Comparison of ENCODE assay signal across 7 mouse cellular contexts in the genomic region with DNA sequence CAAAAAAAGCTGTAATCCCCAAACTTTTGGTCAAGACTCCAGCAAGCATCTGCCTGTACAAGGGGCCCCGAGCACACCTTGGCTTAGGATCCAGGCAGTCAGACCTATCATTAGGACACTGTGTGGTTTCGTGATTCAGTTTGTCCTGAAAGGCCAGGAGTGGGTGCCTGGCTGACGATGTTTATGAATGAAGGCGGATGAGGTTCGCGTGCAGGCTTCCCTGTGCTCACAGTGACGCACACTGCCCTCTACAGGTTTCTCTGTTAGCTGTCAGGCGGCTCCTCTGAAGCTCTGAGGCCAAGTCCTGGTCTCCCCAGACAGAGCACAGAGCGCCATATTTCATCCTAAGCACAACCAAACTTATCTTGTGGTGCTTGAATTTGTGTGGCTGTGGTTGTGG. TPM values are rescaled to one million over a fixed set of nuclear protein-coding genes. Genes with fewer than 3 reads are reported as not detected.
DNase-seq lines count a peak whose midpoint lies in the region; ATAC-seq lines count a peak whose summit lies in the region.

No protein-coding gene starts in this region.

- intact Hi-C loops in gastrocnemius, postnatal 14 days (cut with DNase I; ENCODE audit: low total_unique reads) = loop anchor here (5.0 kb wide), 2 partner anchors 124 to 219 kb away; no protein-coding TSS in a partner anchor
- intact Hi-C loops in left cerebral cortex, postnatal 10 days (cut with DNase I) = loop anchor here (5.0 kb wide), 2 partner anchors 124 to 149 kb away; no protein-coding TSS in a partner anchor

- DNase-seq in adrenal gland, adult 18-20 months (ENCODE audit: low spot score in 2 of 2) = peak; percentile 66 to 68
- DNase-seq in embryo, embryonic 10.5 days (ENCODE audit: low spot score) = peak; percentile 96
- peak; percentile 82 for DNase-seq in gastrocnemius, postnatal 14 days
- peak; percentile 77 to 89 for DNase-seq in left cerebral cortex, postnatal 10 days (ENCODE audit: extremely low spot score in 1 of 2, low spot score in 2 of 2)
- peak; percentile 78 for DNase-seq in right cerebral cortex, postnatal 25 days

- ATAC-seq in inflammation-experienced regulatory T-cells, adult 6 months = peak; percentile 50
- ATAC-seq in megakaryocyte-erythroid progenitor cell, adult 5-6 weeks (replicated peaks; ENCODE audit: low FRiP score, low TSS enrichment, poor library complexity, severe bottlenecking) = peak; percentile 76

RNA-seq across cellular contexts. Expression of a gene that starts 1.0 kb away (rescaled TPM):
- 1 to 10 TPM; 3.7 to 4.1 TPM for total RNA-seq in adrenal gland, adult 18-20 months (2021)
- total RNA-seq in gastrocnemius, postnatal 14 days (2021) = 1 to 10 TPM in 1 of 2 experiments, under 1 TPM in 1; 0.40 to 1.5 TPM
- polyA plus RNA-seq in inflammation-experienced regulatory T-cells, adult 6 months (2017; shearing (Covaris generic)) = 1 to 10 TPM; 3.9 to 4.7 (median 4.3) TPM
- 1 to 10 TPM; 1.3 to 1.5 TPM for total RNA-seq in left cerebral cortex, postnatal 10 days (2021)
- total RNA-seq in megakaryocyte-erythroid progenitor cell, adult 5-6 weeks (2014; fragmentation: Nextera tagmentation) = 0.39 and 1.4 TPM in 2 replicates
- total RNA-seq in megakaryocyte-erythroid progenitor cell, adult 5-6 weeks (2017) = 0.80 and 1.1 TPM in 2 replicates

RNA-seq across cellular contexts. Expression of a gene that starts 2.2 kb away (rescaled TPM):
- not detected for total RNA-seq in adrenal gland, adult 18-20 months (2021)
- not detected for total RNA-seq in gastrocnemius, postnatal 14 days (2021)
- 1 to 10 TPM; 6.3 to 9.8 (median 6.6) TPM for polyA plus RNA-seq in inflammation-experienced regulatory T-cells, adult 6 months (2017; shearing (Covaris generic))
- not detected for total RNA-seq in left cerebral cortex, postnatal 10 days (2021)
- total RNA-seq in megakaryocyte-erythroid progenitor cell, adult 5-6 weeks (2014; fragmentation: Nextera tagmentation) = not detected in 2 replicates
- not detected in 2 replicates for total RNA-seq in megakaryocyte-erythroid progenitor cell, adult 5-6 weeks (2017)

RNA-seq across cellular contexts. Expression of a gene that starts 4.4 kb away (rescaled TPM):
- total RNA-seq in adrenal gland, adult 18-20 months (2021) = not detected
- not detected for total RNA-seq in gastrocnemius, postnatal 14 days (2021)
- not detected for polyA plus RNA-seq in inflammation-experienced regulatory T-cells, adult 6 months (2017; shearing (Covaris generic))
- total RNA-seq in left cerebral cortex, postnatal 10 days (2021) = not detected
- total RNA-seq in megakaryocyte-erythroid progenitor cell, adult 5-6 weeks (2014; fragmentation: Nextera tagmentation) = not detected in 2 replicates
- not detected in 2 replicates for total RNA-seq in megakaryocyte-erythroid progenitor cell, adult 5-6 weeks (2017)

RNA-seq across cellular contexts. Expression of a gene that starts 9.6 kb away (rescaled TPM):
- total RNA-seq in adrenal gland, adult 18-20 months (2021) = not detected
- not detected for total RNA-seq in gastrocnemius, postnatal 14 days (2021)
- not detected for polyA plus RNA-seq in inflammation-experienced regulatory T-cells, adult 6 months (2017; shearing (Covaris generic))
- not detected for total RNA-seq in left cerebral cortex, postnatal 10 days (2021)
- not detected in 2 replicates for total RNA-seq in megakaryocyte-erythroid progenitor cell, adult 5-6 weeks (2014; fragmentation: Nextera tagmentation)
- total RNA-seq in megakaryocyte-erythroid progenitor cell, adult 5-6 weeks (2017) = not detected in 2 replicates

RNA-seq across cellular contexts. Expression of a gene that starts 19.4 kb away (rescaled TPM):
- not detected for total RNA-seq in adrenal gland, adult 18-20 months (2021)
- not detected for total RNA-seq in gastrocnemius, postnatal 14 days (2021)
- 1 to 10 TPM in 1 of 3 experiments, not detected in 2; 1.1 TPM for polyA plus RNA-seq in inflammation-experienced regulatory T-cells, adult 6 months (2017; shearing (Covaris generic))
- not detected for total RNA-seq in left cerebral cortex, postnatal 10 days (2021)
- not detected in 2 replicates for total RNA-seq in megakaryocyte-erythroid progenitor cell, adult 5-6 weeks (2014; fragmentation: Nextera tagmentation)
- total RNA-seq in megakaryocyte-erythroid progenitor cell, adult 5-6 weeks (2017) = not detected in 2 replicates

Comparison
In these comparisons a context has a peak if more than half of its experiments do, and no peak if none do; other contexts are left out.
1. Peak in every context shown above with its lines: DNase-seq and ATAC-seq.